Mouse (Mus musculus) midbrain, postnatal 0 days (tissue): Measurements from ENCODE around the gene Auh. TPM values are rescaled to one million over a fixed set of nuclear protein-coding genes. Genes with fewer than 3 reads are reported as not detected.
A peak's percentile ranks its signal among the peaks of the same experiment; 100 is the strongest.

Experiments
- ATAC-seq: fragments of 200-750 bp; cut with Nextera tagmentation; 2 replicates; pipeline ENCODE4 v1.8.0; 2017; ENCODE audit warnings: moderate number of reproducible peaks, mild to moderate bottlenecking, moderate TSS enrichment, moderate library complexity; ENCODE audit not compliant: low FRiP score
- DNase-seq: peaks from one replicate; pipeline ENCODE4 v3.0.0-alpha.2; 2015; ENCODE audit warnings: low spot score
- H3K27ac ChIP-seq: fragments of 300-500 bp; sonication (generic); 2 replicates; pipeline ENCODE4 v1.5.1; 2014; ENCODE audit warnings: low read depth, mild to moderate bottlenecking, low read length, mixed read lengths
- H3K27me3 ChIP-seq: fragments of 300-500 bp; sonication (generic); 2 replicates; pipeline ENCODE4 v1.6.1; 2014; ENCODE audit warnings: low read length, control low read depth, mixed read lengths; ENCODE audit not compliant: insufficient read depth
- H3K36me3 ChIP-seq: fragments of 300-500 bp; sonication (generic); 2 replicates; pipeline ENCODE4 v1.6.1; 2014; ENCODE audit warnings: low read length, control low read depth, mixed read lengths; ENCODE audit not compliant: insufficient read depth
- H3K4me1 ChIP-seq: fragments of 300-500 bp; sonication (generic); 2 replicates; pipeline ENCODE4 v1.6.1; 2014; ENCODE audit warnings: mild to moderate bottlenecking, control low read depth, antibody characterized with exemption, low read length, mixed read lengths; ENCODE audit not compliant: insufficient read depth
- H3K4me2 ChIP-seq: fragments of 300-500 bp; sonication (generic); 2 replicates; pipeline ENCODE4 v1.6.1; 2014; ENCODE audit warnings: low read depth, mild to moderate bottlenecking, low read length, mixed read lengths; ENCODE audit not compliant: poor library complexity, severe bottlenecking
- H3K4me3 ChIP-seq: fragments of 300-500 bp; sonication (generic); 2 replicates; pipeline ENCODE4 v1.5.1; 2014; ENCODE audit warnings: low read depth, mild to moderate bottlenecking, low read length, moderate library complexity
- H3K9ac ChIP-seq: fragments of 300-500 bp; sonication (generic); replicated peaks from 2 replicates; pipeline ENCODE4 v1.6.1; 2014; ENCODE audit warnings: mild to moderate bottlenecking, low read length, moderate library complexity, mixed read lengths; ENCODE audit not compliant: poor library complexity, severe bottlenecking
- H3K9me3 ChIP-seq: fragments of 300-500 bp; sonication (generic); 2 replicates; pipeline ENCODE4 v1.6.1; 2016; ENCODE audit warnings: low read length, control low read depth
- CTCF ChIP-seq: IDR thresholded peaks from 2 replicates; pipeline ENCODE4 v1.5.1; 2016; ENCODE audit warnings: antibody characterized with exemption, mild to moderate bottlenecking
- WGBS: fragments of 180-500 bp; shearing (Covaris S2); extraction: QIAGEN DNeasy Blood & Tissue Kit; methylation state at CpG from one replicate; pipeline ENCODE4 v1.1.7; 2014; 5-methylcytosine and 5-hydroxymethylcytosine counted together
- polyA plus RNA-seq: library from polyadenylated mRNA; unstranded; fragments of >200 nt; fragmentation: Nextera tagmentation; extraction: Ambion mirVana; gene quantifications from 2 replicates; pipeline ENCODE4 v1.2.1, GENCODE M21; 2015
- total RNA-seq: library from RNA; depleted of rRNA; stranded (reverse); fragments of >200 nt; gene quantifications from 2 replicates; pipeline ENCODE4 v1.2.3, GENCODE M21; 2014

The Auh gene
- total and polyA plus RNA-seq, 2 experiments from 2014 or later: 53.9 to 55.9 TPM

GRCm38 (mm10) chr13:52942876-52943388 lies 13.5 kb upstream of the Auh start:
- TF ChIP-seq CTCF: no peak
- Histone ChIP-seq H3K4me3 (no peak overlapping the region), H3K27ac (no peak overlapping the region), H3K9me3 (no peaks in the 10 kb centered on the region), H3K4me1 (no peaks in the 10 kb centered on the region), H3K9ac (no peak overlapping the region), H3K36me3 (no peaks in the 10 kb centered on the region), H3K27me3 (no peaks in the 10 kb centered on the region), H3K4me2 (no peak overlapping the region)
- no peak for DNase-seq
- ATAC-seq: no peak
- WGBS: 78% methylated on average over 1 of the region's 1 CpGs

DNA sequence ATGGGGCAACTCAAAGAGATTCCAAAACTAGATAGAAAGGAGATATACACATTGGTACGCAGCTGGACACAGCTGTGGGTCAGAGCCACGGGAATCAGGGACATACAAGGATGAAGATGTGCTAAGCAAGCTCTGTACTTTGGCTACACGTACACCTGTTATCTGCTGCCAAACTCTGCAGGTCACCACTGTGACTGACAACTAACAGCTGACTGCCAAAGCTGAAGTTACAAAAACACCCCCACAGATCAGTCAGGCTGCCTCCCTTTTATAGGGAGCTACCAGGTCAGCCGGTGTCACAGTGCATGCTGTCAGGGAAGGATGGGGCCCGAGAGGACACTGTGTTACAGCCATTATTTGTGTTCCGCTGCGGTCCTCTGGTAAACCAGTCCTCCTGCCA lies 11.5 kb upstream of the Auh start:
- H3K9ac ChIP-seq: no peak overlapping the region
- no peak for DNase-seq
- no peak for TF ChIP-seq CTCF
- 79% methylated on average over 7 of the region's 7 CpGs for WGBS
- no peak overlapping the region for H3K4me2 ChIP-seq
- no peak overlapping the region for H3K4me3 ChIP-seq
- no peaks in the 10 kb centered on the region for H3K27me3 ChIP-seq
- no peaks in the 10 kb centered on the region for H3K9me3 ChIP-seq
- ATAC-seq: no peak
- H3K27ac ChIP-seq: no peak overlapping the region
- no peaks in the 10 kb centered on the region for H3K4me1 ChIP-seq
- no peaks in the 10 kb centered on the region for H3K36me3 ChIP-seq

- H3K9ac ChIP-seq: no peak overlapping the region
- DNase-seq (no peak), ATAC-seq (no peak)
- no peaks in the 10 kb centered on the region for H3K36me3 ChIP-seq
- no peaks in the 10 kb centered on the region for H3K27me3 ChIP-seq
- peaks cover 11% of the 10 kb centered on the region; the same call in 1 of the 2 replicates for H3K4me1 ChIP-seq
- H3K4me2 ChIP-seq: no peak overlapping the region
- H3K27ac ChIP-seq: no peak overlapping the region
- H3K4me3 ChIP-seq: no peak overlapping the region
- H3K9me3 ChIP-seq: no peaks in the 10 kb centered on the region
- TF ChIP-seq CTCF: no peak
- WGBS: 51% methylated on average over 10 of the region's 10 CpGs
These were observed 1.1 kb upstream of the Auh start for GRCm38 (mm10) chr13:52930582-52930981.

DNA sequence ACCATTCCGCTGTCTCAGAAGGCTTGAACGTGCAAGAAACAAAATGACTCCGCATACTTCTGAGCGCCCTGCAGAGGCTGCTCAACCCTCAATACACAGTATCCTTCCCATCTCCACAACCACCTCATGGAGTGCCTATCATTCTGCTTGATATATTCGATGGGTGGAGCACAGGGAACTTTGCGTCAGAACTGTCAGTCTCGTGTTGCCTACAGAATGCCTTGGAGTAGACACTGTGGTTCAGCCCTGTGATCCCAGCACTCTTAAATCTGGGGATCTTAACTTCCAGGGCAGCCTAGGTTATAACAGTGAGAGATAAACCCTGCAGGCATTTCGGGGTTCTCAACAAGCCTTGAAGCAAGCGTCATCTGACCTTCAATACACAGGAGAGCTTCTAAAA lies 1.1 kb downstream of the Auh start:
- no peaks in the 10 kb centered on the region for H3K36me3 ChIP-seq
- WGBS: 61% methylated on average over 9 of the region's 9 CpGs
- TF ChIP-seq CTCF: peak; percentile 8; the same call in 1 of the 2 replicates
- 0 out of 2 replicates have a peak overlapping the region, but pooled peaks have one; percentile 66 for H3K27ac ChIP-seq
- H3K4me3 ChIP-seq: peak overlapping the region; percentile 81
- H3K9me3 ChIP-seq: no peaks in the 10 kb centered on the region
- H3K4me2 ChIP-seq: peak overlapping the region; percentile 63
- ATAC-seq: no peak
- no peak for DNase-seq
- H3K27me3 ChIP-seq: no peaks in the 10 kb centered on the region
- H3K4me1 ChIP-seq: peaks cover 11% of the 10 kb centered on the region; the same call in 1 of the 2 replicates
- H3K9ac ChIP-seq: peak overlapping the region; percentile 69; the same call in 1 of the 2 replicates

DNA sequence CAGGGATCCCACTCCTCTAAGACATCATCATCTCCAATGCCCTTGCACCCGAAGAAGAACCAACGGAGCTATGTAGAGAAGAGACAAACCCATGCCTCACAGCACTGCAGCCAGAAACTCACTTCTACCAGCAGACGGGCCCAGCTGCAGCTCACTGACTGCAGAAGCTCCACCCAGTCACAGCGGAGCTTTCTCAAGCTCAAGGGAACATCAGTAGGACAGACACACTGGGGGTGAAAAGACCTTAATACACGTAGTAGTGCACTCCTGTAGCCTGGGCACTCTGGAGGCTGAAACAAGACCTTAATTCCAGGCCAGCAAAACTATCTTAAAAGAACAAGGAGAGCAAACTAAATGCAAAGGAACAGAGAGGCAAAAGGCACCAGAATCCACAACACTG lies 5.0 kb downstream of the Auh start:
- H3K4me3 ChIP-seq: no peak overlapping the region
- no peaks in the 10 kb centered on the region for H3K9me3 ChIP-seq
- no peak for DNase-seq
- no peak for TF ChIP-seq CTCF
- H3K4me2 ChIP-seq: no peak overlapping the region
- H3K36me3 ChIP-seq: 0 out of 2 replicates have a peak, but pooled peaks cover 2% of the 10 kb centered on the region
- H3K9ac ChIP-seq: no peak overlapping the region
- H3K27ac ChIP-seq: no peak overlapping the region
- no peaks in the 10 kb centered on the region for H3K27me3 ChIP-seq
- ATAC-seq: no peak
- H3K4me1 ChIP-seq: peaks cover 11% of the 10 kb centered on the region; the same call in 1 of the 2 replicates
- 86% methylated on average over 5 of the region's 5 CpGs for WGBS

- 88% methylated on average over 8 of the region's 8 CpGs for WGBS
- H3K27ac ChIP-seq: no peak overlapping the region
- no peaks in the 10 kb centered on the region for H3K9me3 ChIP-seq
- no peak for TF ChIP-seq CTCF
- no peak for ATAC-seq
- H3K9ac ChIP-seq: no peak overlapping the region
- no peak overlapping the region for H3K4me2 ChIP-seq
- H3K27me3 ChIP-seq: no peaks in the 10 kb centered on the region
- H3K36me3 ChIP-seq: peaks cover 7% of the 10 kb centered on the region; the same call in 1 of the 2 replicates
- no peaks in the 10 kb centered on the region for H3K4me1 ChIP-seq
- H3K4me3 ChIP-seq: no peak overlapping the region
- DNase-seq: no peak
These were observed 7.5 kb downstream of the Auh start for GRCm38 (mm10) chr13:52921966-52922365.
